Mouse (Mus musculus) heart, embryonic 11.5 days (tissue): ENCODE results near the gene Gm9945. TPM values are rescaled to one million over a fixed set of nuclear protein-coding genes. Genes with fewer than 3 reads are reported as not detected.

Experiments
- ATAC-seq: fragments of 200-750 bp; cut with Nextera tagmentation; replicated peaks from 2 replicates; pipeline ENCODE4 v1.8.0; 2017; ENCODE audit warnings: moderate library complexity; ENCODE audit not compliant: insufficient number of reproducible peaks, low FRiP score, low TSS enrichment
- H3K27ac ChIP-seq: fragments of 300-500 bp; sonication (generic); 2 replicates; pipeline ENCODE4 v1.5.1; 2014; ENCODE audit warnings: mild to moderate bottlenecking, low read depth, low read length
- H3K27me3 ChIP-seq: fragments of 300-500 bp; sonication (generic); 2 replicates; pipeline ENCODE4 v1.6.1; 2014; ENCODE audit warnings: mild to moderate bottlenecking, low read length, mixed read lengths; ENCODE audit not compliant: control insufficient read depth, insufficient read depth
- H3K36me3 ChIP-seq: fragments of 300-500 bp; sonication (generic); 2 replicates; pipeline ENCODE4 v1.6.1; 2014; ENCODE audit warnings: mild to moderate bottlenecking, low read length, moderate library complexity, mixed read lengths; ENCODE audit not compliant: control insufficient read depth, insufficient read depth
- H3K4me1 ChIP-seq: fragments of 300-500 bp; sonication (generic); 2 replicates; pipeline ENCODE4 v1.6.1; 2014; ENCODE audit warnings: low read length; ENCODE audit not compliant: control insufficient read depth, insufficient read depth
- H3K4me2 ChIP-seq: fragments of 300-500 bp; sonication (generic); 2 replicates; pipeline ENCODE4 v1.6.1; 2014; ENCODE audit warnings: mild to moderate bottlenecking, moderate library complexity
- H3K4me3 ChIP-seq: fragments of 300-500 bp; sonication (generic); 2 replicates; pipeline ENCODE4 v1.5.1; 2014; ENCODE audit warnings: low read depth, low read length
- H3K9ac ChIP-seq: fragments of 300-500 bp; sonication (generic); 2 replicates; pipeline ENCODE4 v1.6.1; 2014; ENCODE audit warnings: mild to moderate bottlenecking, low read depth, low read length, moderate library complexity
- H3K9me3 ChIP-seq: fragments of 300-500 bp; sonication (generic); replicated peaks from 2 replicates; pipeline ENCODE4 v1.6.1; 2016; ENCODE audit warnings: low read length; ENCODE audit not compliant: control insufficient read depth
- WGBS: fragments of 180-500 bp; shearing (Covaris S2); extraction: QIAGEN DNeasy Blood & Tissue Kit; methylation state at CpG from one replicate; pipeline ENCODE4 v1.1.7; 2014; ENCODE audit not compliant: insufficient replicate concordance; 5-methylcytosine and 5-hydroxymethylcytosine counted together
- polyA plus RNA-seq: library from polyadenylated mRNA; unstranded; fragments of >200 nt; fragmentation: Nextera tagmentation; extraction: Ambion mirVana; gene quantifications from 2 replicates; pipeline ENCODE4 v1.2.1, GENCODE M21; 2014

The Gm9945 gene
- polyA plus RNA-seq, 1 experiment from 2014 or later: 0.29 TPM

DNA sequence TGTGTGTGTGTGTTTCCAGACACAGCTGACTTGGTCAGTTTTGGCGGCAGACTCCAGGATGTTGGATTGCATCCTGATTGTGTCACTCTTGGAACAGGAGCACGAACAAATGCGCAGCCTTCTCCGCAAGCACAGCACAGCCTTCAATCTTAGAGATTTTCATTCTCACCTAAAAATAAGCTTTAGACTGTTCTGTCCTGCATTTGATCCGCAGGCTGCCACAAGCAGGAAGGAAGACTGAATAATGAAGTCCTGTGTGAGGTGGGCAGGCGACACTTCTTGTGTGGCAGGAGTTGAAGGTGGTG lies 49.2 kb downstream of the Gm9945 start:
- Histone ChIP-seq H3K4me3 (no peak overlapping the region), H3K9ac (no peak overlapping the region), H3K9me3 (no peaks in the 10 kb centered on the region), H3K27ac (no peak overlapping the region), H3K27me3 (no peaks in the 10 kb centered on the region), H3K4me1 (peaks cover 34% of the 10 kb centered on the region), H3K4me2 (peak overlapping the region; percentile 8; the same call in 1 of the 2 replicates), H3K36me3 (peaks cover 4% of the 10 kb centered on the region)
- WGBS: 44% methylated on average over 6 of the region's 6 CpGs
- no peak for ATAC-seq

DNA sequence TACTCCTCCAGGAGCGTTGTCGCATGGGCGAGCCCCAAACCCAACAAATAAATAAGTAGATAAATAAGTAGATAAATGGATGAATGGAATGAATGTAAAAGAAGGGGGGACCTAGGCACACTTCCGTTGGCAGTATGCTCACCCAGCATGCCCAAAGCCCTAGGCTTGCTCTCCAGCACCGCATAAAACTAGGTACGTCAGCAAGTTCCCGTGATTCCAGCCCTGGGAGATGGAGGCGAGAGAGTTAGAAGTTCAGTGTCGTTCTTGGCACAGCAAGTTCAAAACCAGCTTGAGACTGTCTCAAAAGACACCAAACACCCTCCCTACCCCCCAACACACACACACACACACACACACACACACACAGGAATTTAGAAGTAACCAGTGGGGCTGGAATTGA lies 50.0 kb downstream of the Gm9945 start:
- H3K9me3 ChIP-seq: no peaks in the 10 kb centered on the region
- no peak overlapping the region for H3K9ac ChIP-seq
- peaks cover 29% of the 10 kb centered on the region for H3K4me1 ChIP-seq
- no peak overlapping the region for H3K27ac ChIP-seq
- no peak overlapping the region for H3K4me3 ChIP-seq
- WGBS: 70% methylated on average over 9 of the region's 9 CpGs
- no peaks in the 10 kb centered on the region for H3K27me3 ChIP-seq
- H3K36me3 ChIP-seq: peaks cover 10% of the 10 kb centered on the region
- ATAC-seq: no peak
- H3K4me2 ChIP-seq: no peak overlapping the region; the same call in 1 of the 2 replicates

Other genes with a start within 250 kb of the Gm9945 start
- 84.1 and 101 TPM in 2 replicates for gene Hspa4, start 179.7 kb upstream of the Gm9945 start, polyA plus RNA-seq
- gene Zcchc10, start 155.5 kb upstream of the Gm9945 start, polyA plus RNA-seq: 21.3 and 24.9 TPM in 2 replicates
- 29.3 and 54.4 TPM in 2 replicates for gene Aff4, start 129.3 kb upstream of the Gm9945 start, polyA plus RNA-seq
- gene Leap2, start 57.0 kb upstream of the Gm9945 start, polyA plus RNA-seq: not detected in 2 replicates
- gene Uqcrq, start 49.3 kb upstream of the Gm9945 start, polyA plus RNA-seq: 1,123 and 1,162 TPM in 2 replicates
- 0.76 and 1.4 TPM in 2 replicates for gene Gdf9, start 49.1 kb upstream of the Gm9945 start, polyA plus RNA-seq
- gene Gm10447, start 23.1 kb upstream of the Gm9945 start, polyA plus RNA-seq: 0.13 TPM in 1 of 2 replicates, not detected in the other
- 3.3 and 3.7 TPM in 2 replicates for gene Shroom1, start 23.0 kb upstream of the Gm9945 start, polyA plus RNA-seq
- not detected in 2 replicates for gene Gm9837, start 9.7 kb upstream of the Gm9945 start, polyA plus RNA-seq
- gene Sowaha, start 108 bp downstream of the Gm9945 start, polyA plus RNA-seq: 0.41 and 0.73 TPM in 2 replicates
- 18.8 and 21.4 TPM in 2 replicates for gene Sept8, start 39.1 kb downstream of the Gm9945 start, polyA plus RNA-seq
- gene Kif3a, start 87.2 kb downstream of the Gm9945 start, polyA plus RNA-seq: 31.9 and 38.6 TPM in 2 replicates
- gene Il4, start 138.5 kb downstream of the Gm9945 start, polyA plus RNA-seq: 0.86 and 1.8 TPM in 2 replicates
- gene Il13, start 154.5 kb downstream of the Gm9945 start, polyA plus RNA-seq: not detected in 2 replicates
- gene Rad50, start 227.2 kb downstream of the Gm9945 start, polyA plus RNA-seq: 19.5 and 22.4 TPM in 2 replicates
- gene Il5, start 240.6 kb downstream of the Gm9945 start, polyA plus RNA-seq: not detected in 2 replicates